Mouse (Mus musculus) forebrain, embryonic 14.5 days (tissue): Measurements from ENCODE around the gene Taf11. TPM values are rescaled to one million over a fixed set of nuclear protein-coding genes. Genes with fewer than 3 reads are reported as not detected.

Experiments used
- ATAC-seq: fragments of 200-750 bp; cut with Nextera tagmentation; 2 replicates; pipeline ENCODE4 v1.8.0; 2017; ENCODE audit warnings: mild to moderate bottlenecking, moderate library complexity
- DNase-seq: peaks from one replicate; pipeline ENCODE4 v3.0.0-alpha.2; 2015; ENCODE audit warnings: low spot score
- H3K27ac ChIP-seq: fragments of 300-500 bp; sonication (generic); 2 replicates; pipeline ENCODE4 v1.5.1; 2014; ENCODE audit warnings: low read depth, mild to moderate bottlenecking, control low read depth, low read length, moderate library complexity
- H3K27me3 ChIP-seq: fragments of 300-500 bp; sonication (generic); replicated peaks from 2 replicates; pipeline ENCODE4 v1.6.1; 2014; ENCODE audit warnings: low read length, control low read depth, mixed read lengths; ENCODE audit not compliant: control insufficient read depth, insufficient read depth
- H3K36me3 ChIP-seq: fragments of 300-500 bp; sonication (generic); 2 replicates; pipeline ENCODE4 v1.6.1; 2014; ENCODE audit warnings: low read length, control low read depth; ENCODE audit not compliant: control insufficient read depth, insufficient read depth
- H3K4me1 ChIP-seq: fragments of 300-500 bp; sonication (generic); 2 replicates; pipeline ENCODE4 v1.6.1; 2014; ENCODE audit warnings: antibody characterized with exemption, low read length, control low read depth; ENCODE audit not compliant: control insufficient read depth, insufficient read depth
- H3K4me2 ChIP-seq: fragments of 300-500 bp; sonication (generic); 2 replicates; pipeline ENCODE4 v1.6.1; 2014; ENCODE audit warnings: mild to moderate bottlenecking, control low read depth, low read length
- H3K4me3 ChIP-seq: fragments of 300-500 bp; sonication (generic); 2 replicates; pipeline ENCODE4 v1.5.1; 2014; ENCODE audit warnings: low read depth, low read length, control low read depth
- H3K9ac ChIP-seq: fragments of 300-500 bp; sonication (generic); 2 replicates; pipeline ENCODE4 v1.6.1; 2014; ENCODE audit warnings: mild to moderate bottlenecking, low read length, control low read depth, moderate library complexity
- H3K9me3 ChIP-seq: fragments of 300-500 bp; sonication (generic); replicated peaks from 2 replicates; pipeline ENCODE4 v1.6.1; 2016; ENCODE audit warnings: low read length, control low read depth, mixed read lengths; ENCODE audit not compliant: control insufficient read depth
- WGBS: fragments of 180-500 bp; shearing (Covaris S2); extraction: QIAGEN DNeasy Blood & Tissue Kit; methylation state at CpG from one replicate; pipeline ENCODE4 v1.1.7; 2014; 5-methylcytosine and 5-hydroxymethylcytosine counted together
- polyA plus RNA-seq: library from polyadenylated mRNA; unstranded; fragments of >200 nt; fragmentation: Nextera tagmentation; extraction: Ambion mirVana; gene quantifications from 2 replicates; pipeline ENCODE4 v1.2.1, GENCODE M21; 2014

The Taf11 gene
- polyA plus RNA-seq, 1 experiment from 2014 or later = 65.2 TPM

DNA sequence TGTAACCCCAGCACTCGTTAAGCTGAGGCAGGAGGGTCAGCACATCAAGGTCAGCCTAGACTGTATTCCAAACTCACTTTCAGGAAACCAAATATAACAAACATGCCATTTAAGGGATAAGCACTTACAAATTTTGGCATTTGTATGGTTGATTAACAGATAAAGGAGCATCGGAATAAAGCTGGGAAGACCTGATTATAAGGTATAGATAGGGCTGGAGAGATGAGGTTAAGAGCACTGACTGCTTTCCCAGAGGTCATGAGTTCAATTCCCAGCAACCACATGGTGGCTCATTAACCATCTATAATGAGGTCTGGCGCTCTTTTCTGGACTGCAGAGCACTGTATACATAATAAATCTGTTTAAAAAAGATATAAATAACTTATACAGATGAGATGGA lies 36.1 kb downstream of the Taf11 start:
- Histone ChIP-seq H3K4me2 (no peak overlapping the region), H3K27me3 (no peaks in the 10 kb centered on the region), H3K36me3 (no peaks in the 10 kb centered on the region), H3K9me3 (no peaks in the 10 kb centered on the region), H3K4me3 (no peak overlapping the region), H3K4me1 (no peaks in the 10 kb centered on the region), H3K9ac (no peak overlapping the region), H3K27ac (no peak overlapping the region)
- 79% methylated on average over 3 of the region's 3 CpGs for WGBS
- DNase-seq (no peak), ATAC-seq (no peak)

DNA sequence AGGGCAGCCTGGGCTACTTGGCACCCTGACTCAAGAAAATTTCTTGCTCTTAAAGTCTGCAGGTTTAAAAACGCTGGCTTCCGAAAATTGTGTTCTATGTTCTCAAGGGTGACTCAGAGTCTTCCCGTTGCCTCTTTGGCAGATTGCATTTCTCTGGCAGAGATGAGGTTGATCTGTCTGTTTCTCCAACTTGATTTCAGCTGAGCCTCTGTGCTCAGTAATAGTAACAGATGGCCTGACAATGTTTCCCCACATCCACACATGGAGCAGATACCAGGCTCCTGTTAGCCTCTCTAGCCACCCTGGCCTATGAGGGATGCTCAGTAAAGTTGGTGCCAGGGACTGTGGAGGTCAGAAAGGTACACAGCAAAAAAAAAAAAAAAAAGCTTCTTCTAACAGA lies 37.8 kb downstream of the Taf11 start:
- peak; percentile 61 for DNase-seq
- H3K36me3 ChIP-seq = no peaks in the 10 kb centered on the region
- no peak overlapping the region for H3K9ac ChIP-seq
- WGBS = 77% methylated on average over 3 of the region's 3 CpGs
- H3K27ac ChIP-seq = no peak overlapping the region
- no peak overlapping the region for H3K4me2 ChIP-seq
- ATAC-seq = no peak
- H3K27me3 ChIP-seq = no peaks in the 10 kb centered on the region
- no peaks in the 10 kb centered on the region for H3K4me1 ChIP-seq
- H3K9me3 ChIP-seq = no peaks in the 10 kb centered on the region
- H3K4me3 ChIP-seq = no peak overlapping the region

DNA sequence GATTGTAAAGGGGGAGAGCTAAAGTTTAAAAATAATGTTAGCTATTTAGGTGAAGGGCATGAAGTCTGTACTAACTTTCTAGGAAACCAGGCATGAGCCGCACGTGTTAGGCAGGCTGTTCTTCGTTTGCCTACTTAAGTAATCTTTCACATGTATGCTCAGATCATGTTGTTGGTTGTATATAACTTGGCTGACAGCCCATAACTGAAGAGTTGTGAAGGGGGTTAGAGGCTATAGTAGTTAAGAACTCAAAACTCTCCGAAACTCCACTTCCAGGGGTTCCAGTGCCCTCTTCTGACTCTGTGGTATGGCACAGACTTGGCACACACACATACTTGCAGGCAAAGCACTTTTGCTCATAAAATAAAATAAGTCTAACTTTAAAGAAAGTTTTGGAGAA lies 42.9 kb downstream of the Taf11 start:
- DNase-seq (no peak), ATAC-seq (no peak)
- Histone ChIP-seq H3K36me3 (no peaks in the 10 kb centered on the region), H3K4me1 (no peaks in the 10 kb centered on the region), H3K27me3 (no peaks in the 10 kb centered on the region), H3K4me3 (no peak overlapping the region), H3K9me3 (no peaks in the 10 kb centered on the region), H3K27ac (no peak overlapping the region), H3K4me2 (no peak overlapping the region), H3K9ac (no peak overlapping the region)
- 91% methylated on average over 4 of the region's 4 CpGs for WGBS

DNA sequence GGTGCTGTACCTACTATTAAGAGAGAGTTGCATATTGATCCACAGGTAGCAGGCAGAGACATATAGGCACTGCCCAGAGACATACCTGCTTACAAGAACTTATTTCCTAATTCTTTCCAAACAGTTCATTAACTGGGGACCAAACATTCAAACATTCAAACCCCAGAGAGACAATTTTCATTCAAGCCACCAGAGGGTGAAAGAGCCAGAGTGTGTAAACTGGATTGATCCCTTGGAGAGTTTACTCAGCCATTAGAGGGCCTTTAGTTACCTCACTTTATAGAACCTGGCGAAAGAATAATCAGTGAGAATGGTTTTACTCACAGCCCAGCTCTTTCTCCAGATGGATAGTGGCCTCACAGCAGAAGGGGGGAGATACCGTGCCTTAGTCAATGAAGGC lies 44.2 kb downstream of the Taf11 start:
- Histone ChIP-seq H3K27ac (no peak overlapping the region), H3K9me3 (no peaks in the 10 kb centered on the region), H3K4me1 (no peaks in the 10 kb centered on the region), H3K27me3 (no peaks in the 10 kb centered on the region), H3K9ac (no peak overlapping the region), H3K4me3 (no peak overlapping the region), H3K4me2 (no peak overlapping the region), H3K36me3 (no peaks in the 10 kb centered on the region)
- DNase-seq = no peak
- ATAC-seq = no peak
- WGBS = 78% methylated on average over 2 of the region's 2 CpGs

DNA sequence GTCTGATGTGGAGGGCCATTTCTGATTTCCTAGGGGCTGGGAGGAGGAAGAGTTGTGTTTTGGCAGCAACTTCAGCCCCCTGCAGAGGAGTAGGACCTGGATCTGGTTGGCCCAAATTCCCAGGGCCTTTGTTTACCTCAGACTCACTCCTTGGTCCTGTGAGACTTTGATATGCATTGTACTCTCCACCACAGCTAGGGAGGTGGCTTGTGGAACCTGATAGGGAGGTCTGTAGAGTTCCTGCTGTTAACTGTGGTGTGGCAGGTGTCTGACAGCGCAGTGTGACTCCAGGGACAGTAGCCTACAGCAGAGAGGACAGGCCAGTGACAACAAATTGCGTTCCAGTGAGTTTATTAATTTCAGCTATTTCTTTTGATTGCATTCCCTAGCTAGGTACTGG lies 50.5 kb downstream of the Taf11 start:
- WGBS = 48% methylated on average over 2 of the region's 2 CpGs
- DNase-seq (no peak), ATAC-seq (no peak)
- no peak overlapping the region for H3K4me2 ChIP-seq
- H3K4me3 ChIP-seq = no peak overlapping the region
- peaks cover 5% of the 10 kb centered on the region; the same call in 1 of the 2 replicates for H3K36me3 ChIP-seq
- no peaks in the 10 kb centered on the region for H3K9me3 ChIP-seq
- H3K27me3 ChIP-seq = no peaks in the 10 kb centered on the region
- H3K9ac ChIP-seq = no peak overlapping the region
- H3K27ac ChIP-seq = no peak overlapping the region
- peaks cover 18% of the 10 kb centered on the region for H3K4me1 ChIP-seq

DNA sequence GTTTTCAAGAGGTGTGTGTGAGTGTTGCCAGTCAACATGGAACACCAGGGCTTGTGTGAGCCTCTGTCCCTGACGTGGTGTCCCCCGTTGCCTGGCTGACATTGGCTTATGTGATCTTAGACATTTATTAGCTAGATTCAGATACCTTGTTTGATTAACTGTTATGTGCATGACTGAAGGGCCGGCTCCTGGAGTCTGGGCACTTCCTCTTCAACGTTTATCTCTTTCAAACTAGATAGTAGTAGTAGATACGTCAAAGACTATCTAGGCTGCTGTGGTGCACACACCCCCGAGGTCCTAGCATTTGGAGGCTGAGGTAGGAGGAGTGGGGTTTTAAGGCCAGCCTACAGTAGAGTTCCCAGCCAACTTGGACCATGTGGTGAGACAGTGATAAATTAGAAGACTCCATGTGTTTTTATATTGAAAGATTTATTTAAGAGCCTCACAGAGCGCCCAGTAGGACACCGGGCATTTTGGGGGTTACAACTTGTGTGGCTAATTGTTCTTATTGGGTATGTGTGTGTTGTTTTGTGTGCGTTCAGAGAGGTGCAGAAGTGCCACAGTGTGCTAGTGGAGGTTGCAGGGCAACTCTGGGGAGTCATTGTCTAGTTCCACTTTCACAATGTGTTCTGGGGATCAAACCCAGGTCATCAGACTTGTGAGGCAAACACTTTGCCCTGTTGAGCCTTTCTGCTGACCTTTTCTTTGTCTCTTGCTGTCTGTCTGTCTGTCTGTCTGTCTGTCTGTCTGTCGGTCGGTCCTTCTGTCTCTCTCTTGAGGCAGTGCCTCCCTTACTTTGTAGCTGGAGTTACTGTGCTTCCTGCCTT lies 51.8 kb downstream of the Taf11 start:
- Histone ChIP-seq H3K36me3 (peaks cover 13% of the 10 kb centered on the region), H3K9me3 (no peaks in the 10 kb centered on the region), H3K4me1 (peaks cover 18% of the 10 kb centered on the region), H3K27me3 (no peaks in the 10 kb centered on the region), H3K4me2 (peak overlapping the region; percentile 82), H3K4me3 (peak overlapping the region; percentile 89), H3K27ac (no peak overlapping the region), H3K9ac (peak overlapping the region; percentile 90; the same call in 1 of the 2 replicates)
- ATAC-seq (no peak), DNase-seq (no peak)
- WGBS = 64% methylated on average over 11 of the region's 11 CpGs

- peaks cover 21% of the 10 kb centered on the region for H3K36me3 ChIP-seq
- 2% methylated on average over 48 of the region's 52 CpGs for WGBS
- ATAC-seq (peak; percentile 75), DNase-seq (peak; percentile 49)
- peaks cover 18% of the 10 kb centered on the region for H3K4me1 ChIP-seq
- peak overlapping the region; percentile 75 for H3K27ac ChIP-seq
- no peaks in the 10 kb centered on the region for H3K9me3 ChIP-seq
- peak overlapping the region; percentile 90 for H3K9ac ChIP-seq
- H3K4me3 ChIP-seq = peak overlapping the region; percentile 89
- H3K4me2 ChIP-seq = peak overlapping the region; percentile 82
- no peaks in the 10 kb centered on the region for H3K27me3 ChIP-seq
Observed at GRCm38 (mm10) chr17:27856798-27857648, 52.6 kb downstream of the Taf11 start.

DNA sequence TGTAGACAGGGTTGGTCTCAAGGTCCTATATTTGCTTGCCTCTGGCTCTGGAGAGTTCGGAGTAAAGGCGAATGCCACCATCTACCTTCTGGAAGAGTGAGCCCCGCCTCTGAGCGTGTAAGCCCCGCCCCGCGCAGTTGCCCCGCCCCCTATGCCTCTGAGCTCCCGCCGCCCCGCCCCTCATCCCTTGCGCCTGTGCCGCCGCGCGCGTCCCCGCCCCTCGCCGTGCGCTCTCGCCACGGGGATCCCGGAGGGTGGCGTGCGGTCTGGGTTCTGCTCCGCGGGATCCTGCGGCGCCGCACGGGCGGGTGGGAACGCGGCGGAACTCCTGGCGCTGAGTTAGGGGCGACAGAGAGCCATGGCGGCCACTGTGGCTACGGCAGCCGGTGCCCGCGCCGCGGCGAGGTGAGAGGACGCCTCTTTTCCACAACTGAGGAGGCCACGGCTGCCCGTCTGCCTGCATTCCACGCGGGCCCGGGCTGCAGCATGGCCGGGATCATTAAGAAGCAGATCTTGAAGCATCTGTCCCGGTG lies 53.3 kb downstream of the Taf11 start, which contains the start of gene Uhrf1bp1:
Gene Uhrf1bp1 (plus strand): TSS at position 177 of the 533 bp plus-strand sequence.
- Histone ChIP-seq H3K9me3 (no peaks in the 10 kb centered on the region), H3K4me2 (peak within 1 kb of the TSS; percentile 82), H3K9ac (peak within 1 kb of the TSS; percentile 90), H3K27ac (peak within 1 kb of the TSS; percentile 75), H3K27me3 (no peaks in the 10 kb centered on the region), H3K36me3 (peaks cover 24% of the 10 kb centered on the region), H3K4me3 (peak within 1 kb of the TSS; percentile 89), H3K4me1 (peaks cover 18% of the 10 kb centered on the region)
- DNase-seq (peak; percentile 86), ATAC-seq (peak; percentile 88)
- WGBS = under 1% methylated on average over 52 of the region's 54 CpGs
